Mouse (Mus musculus): ENCODE results near the gene Parp8. TPM values are rescaled to one million over a fixed set of nuclear protein-coding genes. Genes with fewer than 3 reads are reported as not detected.
"Not testable (repeated sequence)": the region's sequence is repeated elsewhere in the genome, so short reads cannot be mapped to it uniquely, and the experiment has no call there.

Parp8 gene
- polyA plus RNA-seq, 1 experiment from 2014 or later = 6.3 TPM

DNA sequence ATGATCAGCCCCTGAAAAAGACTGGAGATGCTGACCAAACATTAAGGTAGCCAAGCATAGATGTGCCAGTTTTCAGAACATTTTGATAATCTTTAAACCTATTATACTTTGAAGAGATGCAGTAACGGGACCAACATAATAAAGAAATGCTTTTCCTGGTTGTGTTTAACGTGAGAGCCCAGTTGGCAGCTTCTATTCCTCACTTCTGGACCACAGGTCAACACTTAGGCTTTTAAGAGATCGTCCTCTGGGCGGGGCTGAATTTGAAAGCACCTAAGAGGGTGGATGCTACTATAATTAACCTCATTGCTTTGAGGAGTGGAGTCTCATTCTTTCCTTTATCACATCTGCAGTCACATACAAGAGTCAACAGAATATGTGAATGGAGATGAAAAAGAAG is 78.8 kb downstream of the Parp8 start:
- H3K4me3 ChIP-seq (ENCODE audit: low read depth, low read length) = no peak overlapping the region
- no peak overlapping the region for H3K27ac ChIP-seq (ENCODE audit: low read depth, low read length)
- H3K9ac ChIP-seq (ENCODE audit: low read depth, low read length) = no peak overlapping the region
- ATAC-seq (replicated peaks; ENCODE audit: low FRiP score) = no peak
- H3K9me3 ChIP-seq (ENCODE audit: control insufficient read depth, low read length) = no peaks in the 10 kb centered on the region
- no peaks in the 10 kb centered on the region for H3K4me1 ChIP-seq (replicated peaks; ENCODE audit: control insufficient read depth, insufficient read depth, low read length)
- no peaks in the 10 kb centered on the region for H3K36me3 ChIP-seq (ENCODE audit: control insufficient read depth, insufficient read depth, low read length)
- no peaks in the 10 kb centered on the region for H3K27me3 ChIP-seq (replicated peaks; ENCODE audit: control insufficient read depth, insufficient read depth, low read length)
- no peak overlapping the region for H3K4me2 ChIP-seq
- 75% methylated on average over 4 of the region's 4 CpGs for WGBS
- no peak for DNase-seq (ENCODE audit: low spot score)

- no peaks in the 10 kb centered on the region for H3K4me1 ChIP-seq (replicated peaks; ENCODE audit: control insufficient read depth, insufficient read depth, low read length)
- H3K4me2 ChIP-seq = no peak overlapping the region
- H3K4me3 ChIP-seq (ENCODE audit: low read depth, low read length) = no peak overlapping the region
- H3K27ac ChIP-seq (ENCODE audit: low read depth, low read length) = no peak overlapping the region
- H3K9ac ChIP-seq (ENCODE audit: low read depth, low read length) = no peak overlapping the region
- WGBS = 76% methylated on average over 13 of the region's 13 CpGs
- ATAC-seq (replicated peaks; ENCODE audit: low FRiP score) (no peak), DNase-seq (ENCODE audit: low spot score) (no peak)
- H3K36me3 ChIP-seq (ENCODE audit: control insufficient read depth, insufficient read depth, low read length) = no peaks in the 10 kb centered on the region
- no peaks in the 10 kb centered on the region for H3K27me3 ChIP-seq (replicated peaks; ENCODE audit: control insufficient read depth, insufficient read depth, low read length)
- H3K9me3 ChIP-seq (ENCODE audit: control insufficient read depth, low read length) = no peaks in the 10 kb centered on the region
Observed at GRCm38 (mm10) chr13:116941280-116942015, 83.9 kb downstream of the Parp8 start.

DNA sequence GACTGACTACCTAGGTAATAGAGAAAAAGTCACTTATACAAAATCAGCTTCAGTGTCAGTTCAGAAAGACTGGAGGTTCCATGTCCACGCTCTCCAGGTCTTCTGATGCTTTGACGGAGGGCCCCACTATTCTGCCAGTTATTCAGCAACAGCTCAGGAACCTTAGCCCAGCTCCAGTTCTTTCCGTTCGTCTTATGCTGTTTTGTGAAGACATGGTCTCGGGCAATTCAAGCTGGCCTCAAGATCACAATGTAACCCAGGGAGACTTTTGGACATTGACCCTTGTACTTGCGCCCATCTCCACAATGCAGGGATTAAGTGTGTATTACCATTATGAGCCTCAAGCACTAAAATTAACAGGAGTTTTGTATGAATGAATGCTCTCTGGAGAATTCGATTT is 84.6 kb downstream of the Parp8 start:
- H3K27ac ChIP-seq (ENCODE audit: low read depth, low read length) = no peak overlapping the region

GRCm38 (mm10) chr13:116937019-116937418 is 88.3 kb downstream of the Parp8 start:
- 86% methylated on average over 3 of the region's 3 CpGs for WGBS
- not testable (repeated sequence) for ATAC-seq (replicated peaks; ENCODE audit: low FRiP score)

More for the DNA sequence above, 84.6 kb downstream of the Parp8 start:
- Histone ChIP-seq H3K4me1 (replicated peaks; ENCODE audit: control insufficient read depth, insufficient read depth, low read length) (no peaks in the 10 kb centered on the region), H3K4me3 (ENCODE audit: low read depth, low read length) (no peak overlapping the region), H3K4me2 (no peak overlapping the region), H3K9ac (ENCODE audit: low read depth, low read length) (no peak overlapping the region), H3K27me3 (replicated peaks; ENCODE audit: control insufficient read depth, insufficient read depth, low read length) (no peaks in the 10 kb centered on the region), H3K36me3 (ENCODE audit: control insufficient read depth, insufficient read depth, low read length) (no peaks in the 10 kb centered on the region), H3K9me3 (ENCODE audit: control insufficient read depth, low read length) (no peaks in the 10 kb centered on the region)
- 89% methylated on average over 7 of the region's 7 CpGs for WGBS
- ATAC-seq (replicated peaks; ENCODE audit: low FRiP score) = no peak
- DNase-seq (ENCODE audit: low spot score) = no peak

GRCm38 (mm10) chr13:116917387-116917930 is 107.9 kb downstream of the Parp8 start:
- no peak for DNase-seq (ENCODE audit: low spot score)

More at GRCm38 (mm10) chr13:116937019-116937418, 88.3 kb downstream of the Parp8 start:
- H3K9me3 ChIP-seq (ENCODE audit: control insufficient read depth, low read length); H3K36me3 ChIP-seq (ENCODE audit: control insufficient read depth, insufficient read depth, low read length); H3K4me1 ChIP-seq (replicated peaks; ENCODE audit: control insufficient read depth, insufficient read depth, low read length); H3K27ac ChIP-seq (ENCODE audit: low read depth, low read length); DNase-seq (ENCODE audit: low spot score); H3K27me3 ChIP-seq (replicated peaks; ENCODE audit: control insufficient read depth, insufficient read depth, low read length); H3K9ac ChIP-seq (ENCODE audit: low read depth, low read length); H3K4me3 ChIP-seq (ENCODE audit: low read depth, low read length); H3K4me2 ChIP-seq: not testable (repeated sequence)

DNA sequence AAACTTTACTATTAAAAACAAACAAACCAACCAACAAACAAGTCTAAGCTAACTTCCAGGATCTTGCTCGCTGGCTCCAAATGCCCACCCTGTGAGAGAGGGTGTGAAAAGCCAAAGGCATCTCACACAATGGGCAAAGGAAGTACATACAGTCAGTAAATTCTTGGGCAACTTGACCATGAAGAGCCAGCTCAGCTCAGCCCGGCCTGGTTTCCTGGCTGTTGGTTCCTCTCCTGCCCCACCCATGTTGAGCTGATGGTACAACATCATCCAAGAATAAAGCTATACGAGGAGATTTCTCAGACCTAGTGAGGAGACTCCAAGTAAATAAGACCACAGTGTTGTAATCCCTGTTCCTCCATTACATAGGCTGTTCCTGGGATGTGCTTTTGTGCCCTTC is 117.1 kb downstream of the Parp8 start:
- 82% methylated on average over 3 of the region's 3 CpGs for WGBS
- H3K9ac ChIP-seq (ENCODE audit: low read depth, low read length) = no peak overlapping the region
- no peak overlapping the region for H3K4me2 ChIP-seq
- no peaks in the 10 kb centered on the region for H3K36me3 ChIP-seq (ENCODE audit: control insufficient read depth, insufficient read depth, low read length)
- ATAC-seq (replicated peaks; ENCODE audit: low FRiP score) = no peak
- H3K27me3 ChIP-seq (replicated peaks; ENCODE audit: control insufficient read depth, insufficient read depth, low read length) = no peaks in the 10 kb centered on the region
- H3K9me3 ChIP-seq (ENCODE audit: control insufficient read depth, low read length) = no peaks in the 10 kb centered on the region
- no peak for DNase-seq (ENCODE audit: low spot score)
- H3K4me3 ChIP-seq (ENCODE audit: low read depth, low read length) = no peak overlapping the region
- no peaks in the 10 kb centered on the region for H3K4me1 ChIP-seq (replicated peaks; ENCODE audit: control insufficient read depth, insufficient read depth, low read length)
- no peak overlapping the region for H3K27ac ChIP-seq (ENCODE audit: low read depth, low read length)

More at GRCm38 (mm10) chr13:116917387-116917930, 107.9 kb downstream of the Parp8 start:
- no peaks in the 10 kb centered on the region for H3K4me1 ChIP-seq (replicated peaks; ENCODE audit: control insufficient read depth, insufficient read depth, low read length)
- H3K27me3 ChIP-seq (replicated peaks; ENCODE audit: control insufficient read depth, insufficient read depth, low read length) = no peaks in the 10 kb centered on the region
- H3K36me3 ChIP-seq (ENCODE audit: control insufficient read depth, insufficient read depth, low read length) = no peaks in the 10 kb centered on the region
- H3K4me3 ChIP-seq (ENCODE audit: low read depth, low read length) = no peak overlapping the region
- no peak for ATAC-seq (replicated peaks; ENCODE audit: low FRiP score)
- 81% methylated on average over 6 of the region's 6 CpGs for WGBS
- no peaks in the 10 kb centered on the region for H3K9me3 ChIP-seq (ENCODE audit: control insufficient read depth, low read length)
- no peak overlapping the region for H3K4me2 ChIP-seq
- H3K9ac ChIP-seq (ENCODE audit: low read depth, low read length) = no peak overlapping the region
- no peak overlapping the region for H3K27ac ChIP-seq (ENCODE audit: low read depth, low read length)

- H3K9ac ChIP-seq (ENCODE audit: low read depth, low read length) = no peak overlapping the region
- H3K27ac ChIP-seq (ENCODE audit: low read depth, low read length) = no peak overlapping the region
- H3K36me3 ChIP-seq (ENCODE audit: control insufficient read depth, insufficient read depth, low read length) = no peaks in the 10 kb centered on the region
- H3K4me2 ChIP-seq = no peak overlapping the region
- H3K27me3 ChIP-seq (replicated peaks; ENCODE audit: control insufficient read depth, insufficient read depth, low read length) = no peaks in the 10 kb centered on the region
- 89% methylated on average over 5 of the region's 5 CpGs for WGBS
- no peaks in the 10 kb centered on the region for H3K9me3 ChIP-seq (ENCODE audit: control insufficient read depth, low read length)
- no peaks in the 10 kb centered on the region for H3K4me1 ChIP-seq (replicated peaks; ENCODE audit: control insufficient read depth, insufficient read depth, low read length)
- no peak overlapping the region for H3K4me3 ChIP-seq (ENCODE audit: low read depth, low read length)
- ATAC-seq (replicated peaks; ENCODE audit: low FRiP score) = no peak
- no peak for DNase-seq (ENCODE audit: low spot score)
Observed at GRCm38 (mm10) chr13:116903394-116903793, 121.9 kb downstream of the Parp8 start.

DNA sequence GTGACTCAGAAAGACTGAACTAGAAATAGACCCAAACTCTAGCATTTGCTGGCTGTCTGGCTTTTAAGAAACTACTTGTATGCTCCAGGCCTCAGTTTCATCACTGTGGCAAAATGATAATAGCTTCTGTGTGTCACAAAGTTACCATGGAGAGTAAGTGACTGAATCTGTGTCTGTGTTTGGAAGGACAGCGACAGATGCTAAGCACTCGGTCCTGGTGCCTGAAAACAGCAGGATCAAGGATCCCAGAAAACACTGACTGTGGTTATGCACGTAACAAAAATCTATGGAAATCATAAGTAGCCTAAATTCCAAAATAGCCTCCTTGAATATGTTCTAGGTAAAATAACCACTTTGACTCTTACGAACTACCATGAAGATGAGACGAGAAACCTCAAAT is 126.9 kb downstream of the Parp8 start:
- ATAC-seq (replicated peaks; ENCODE audit: low FRiP score) = no peak
- 86% methylated on average over 5 of the region's 5 CpGs for WGBS

DNA sequence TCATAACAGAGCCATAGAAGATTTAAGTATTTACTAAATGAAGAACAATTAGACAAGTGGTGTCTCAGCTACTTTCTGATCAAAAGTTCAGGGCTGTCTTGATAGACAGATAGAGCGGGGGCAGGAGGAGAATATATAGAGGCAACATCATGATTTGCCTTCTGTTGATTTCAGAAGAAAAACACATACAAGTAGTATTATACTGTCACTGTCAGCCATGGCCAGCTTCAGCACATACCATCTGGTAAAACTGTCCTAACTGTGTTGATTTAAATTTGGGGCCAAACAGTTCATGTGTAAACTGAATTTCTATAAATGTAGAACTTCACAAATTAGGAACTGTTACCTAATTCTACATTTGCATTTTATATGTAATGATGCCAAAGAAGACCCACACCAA is 127.6 kb downstream of the Parp8 start:
- Histone ChIP-seq H3K9me3 (ENCODE audit: control insufficient read depth, low read length) (no peaks in the 10 kb centered on the region), H3K4me3 (ENCODE audit: low read depth, low read length) (no peak overlapping the region), H3K27ac (ENCODE audit: low read depth, low read length) (no peak overlapping the region), H3K27me3 (replicated peaks; ENCODE audit: control insufficient read depth, insufficient read depth, low read length) (no peaks in the 10 kb centered on the region), H3K4me2 (no peak overlapping the region), H3K36me3 (ENCODE audit: control insufficient read depth, insufficient read depth, low read length) (no peaks in the 10 kb centered on the region), H3K9ac (ENCODE audit: low read depth, low read length) (no peak overlapping the region), H3K4me1 (replicated peaks; ENCODE audit: control insufficient read depth, insufficient read depth, low read length) (no peaks in the 10 kb centered on the region)
- WGBS = 81% methylated on average over 1 of the region's 1 CpGs
- no peak for DNase-seq (ENCODE audit: low spot score)
- ATAC-seq (replicated peaks; ENCODE audit: low FRiP score) = no peak

More for the DNA sequence above, 126.9 kb downstream of the Parp8 start:
- H3K36me3 ChIP-seq (ENCODE audit: control insufficient read depth, insufficient read depth, low read length) = no peaks in the 10 kb centered on the region
- no peak overlapping the region for H3K27ac ChIP-seq (ENCODE audit: low read depth, low read length)
- no peak for DNase-seq (ENCODE audit: low spot score)
- H3K27me3 ChIP-seq (replicated peaks; ENCODE audit: control insufficient read depth, insufficient read depth, low read length) = no peaks in the 10 kb centered on the region
- H3K9me3 ChIP-seq (ENCODE audit: control insufficient read depth, low read length) = no peaks in the 10 kb centered on the region
- no peak overlapping the region for H3K4me3 ChIP-seq (ENCODE audit: low read depth, low read length)
- no peaks in the 10 kb centered on the region for H3K4me1 ChIP-seq (replicated peaks; ENCODE audit: control insufficient read depth, insufficient read depth, low read length)
- H3K4me2 ChIP-seq = no peak overlapping the region
- H3K9ac ChIP-seq (ENCODE audit: low read depth, low read length) = no peak overlapping the region
